Mouse (Mus musculus): ENCODE measurements around the gene Prex1.

DNA sequence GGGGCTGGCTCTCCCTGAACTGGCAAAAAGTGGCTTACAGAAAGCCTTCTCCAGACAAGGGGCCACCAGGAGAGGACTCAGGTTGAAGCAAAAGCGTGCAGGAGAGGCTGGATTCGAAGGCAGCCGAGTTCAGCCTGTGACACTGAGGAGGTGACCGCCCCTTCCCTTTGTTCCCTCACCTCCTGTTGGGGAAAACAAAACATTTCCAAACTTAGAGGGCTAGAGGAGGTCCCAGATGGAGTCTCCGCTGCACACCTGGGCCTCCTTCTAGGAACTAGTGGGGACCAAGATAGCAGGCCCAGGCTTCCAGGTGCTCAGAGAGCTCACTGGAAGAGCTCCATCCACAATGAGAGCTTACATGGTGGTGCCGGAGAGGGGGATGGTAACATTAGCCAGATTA is 161.0 kb downstream of the Prex1 start:
- TF ChIP-seq CTCF (IDR thresholded peaks at IDR 0.05; ENCODE audit: low read depth), result no peak
- TF ChIP-seq EP300 (IDR thresholded peaks at IDR 0.05; ENCODE audit: low read depth), result no peak
